Mouse (Mus musculus): Measurements from ENCODE around the gene Gm7929.
"Not testable (repeated sequence)": the region's sequence is repeated elsewhere in the genome, so short reads cannot be mapped to it uniquely, and the experiment has no call there.

Gene Gm7929
- long read RNA-seq, experiment 1 = 0 reads
- long read RNA-seq, experiment 2 = 0 reads

DNA sequence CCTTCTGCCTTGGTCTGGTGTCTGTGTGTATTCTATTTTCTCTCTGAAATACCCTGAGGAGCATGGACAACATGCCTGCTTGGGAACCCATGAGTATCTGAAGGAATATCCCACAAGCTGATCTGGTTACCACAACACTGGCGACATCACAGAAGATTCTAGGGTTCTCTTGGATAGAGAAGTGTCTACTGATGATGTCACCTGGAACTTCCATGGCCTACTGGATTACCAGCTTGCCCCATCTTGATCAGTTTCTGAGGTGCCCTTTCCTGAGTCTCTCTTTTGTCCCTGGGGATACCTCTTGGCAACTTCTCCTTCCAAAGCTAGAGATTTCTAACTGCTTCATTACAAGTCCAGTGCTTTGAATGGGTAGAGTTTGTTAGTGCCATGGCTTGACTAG is at the start of gene Gm7929:
Gm7929 (minus strand) TSS at position 101 of the 400 bp plus-strand sequence.
- intact Hi-C loops (cut with DNase I) = not testable (repeated sequence)

DNA sequence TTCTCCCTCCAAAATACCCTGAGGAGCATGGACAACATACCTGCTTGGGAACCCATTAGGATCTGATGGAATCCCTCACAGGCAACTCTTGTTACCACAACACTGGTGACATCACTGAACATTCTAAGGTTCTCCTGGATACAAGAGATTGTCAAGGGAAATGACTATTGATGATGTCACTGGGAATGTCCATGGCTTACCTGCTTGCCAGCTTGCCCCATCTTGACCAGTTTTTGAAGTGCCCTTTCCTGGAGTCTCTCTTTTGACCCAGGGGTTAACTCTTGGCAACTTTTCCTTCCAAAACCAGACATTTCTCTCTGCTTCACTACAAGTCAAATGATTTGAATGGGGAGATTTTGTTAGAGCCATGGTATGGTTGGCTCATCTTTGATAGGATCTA is 21.9 kb upstream of the Gm7929 start, which contains the start of gene Gm47189:
Gm47189 (minus strand) TSS at position 101 of the 400 bp plus-strand sequence.
- intact Hi-C loops (cut with DNase I) = not testable (repeated sequence)

DNA sequence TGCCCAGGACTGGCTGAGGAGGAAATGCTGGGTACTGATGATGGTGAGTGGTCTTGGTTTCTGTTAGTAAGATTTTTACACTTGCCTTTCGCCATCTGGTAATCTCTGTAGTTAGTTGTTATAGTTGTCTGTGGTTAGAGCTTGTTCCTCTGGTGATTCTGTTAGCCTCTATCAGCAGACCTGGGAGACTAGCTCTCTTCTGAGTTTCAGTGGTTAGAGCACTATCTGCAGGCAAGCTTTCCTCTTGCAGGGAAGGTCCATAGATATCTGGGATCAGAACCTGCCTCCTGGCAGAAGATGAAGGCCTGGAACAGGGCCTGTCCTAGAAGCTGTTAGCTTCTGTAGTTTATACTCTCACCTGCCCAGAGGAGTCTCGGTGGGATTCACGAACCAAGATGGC is 5.5 kb upstream of the Gm7929 start:
- intact Hi-C loops (cut with DNase I) = not testable (repeated sequence)

DNA sequence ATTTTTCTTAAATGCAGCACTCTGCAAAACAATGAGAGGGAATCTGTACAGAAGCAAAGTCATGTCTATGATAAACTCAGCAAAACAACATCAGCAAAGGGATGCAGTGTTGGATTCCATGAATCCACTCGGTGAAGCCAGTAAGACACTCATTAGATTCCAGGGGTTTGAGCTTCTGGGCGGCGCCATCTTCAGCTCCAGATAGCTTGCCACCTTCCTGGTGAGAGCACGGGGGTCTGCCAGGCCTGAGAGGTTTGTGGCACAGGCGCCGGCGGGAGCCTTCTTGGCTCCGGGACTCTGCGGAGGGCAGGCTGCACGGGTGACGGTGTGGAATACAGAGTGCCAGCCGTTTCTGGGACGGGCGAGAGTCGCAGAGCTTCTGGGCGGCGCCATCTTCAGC is 27.0 kb downstream of the Gm7929 start:
- intact Hi-C loops (cut with DNase I) = not testable (repeated sequence)

DNA sequence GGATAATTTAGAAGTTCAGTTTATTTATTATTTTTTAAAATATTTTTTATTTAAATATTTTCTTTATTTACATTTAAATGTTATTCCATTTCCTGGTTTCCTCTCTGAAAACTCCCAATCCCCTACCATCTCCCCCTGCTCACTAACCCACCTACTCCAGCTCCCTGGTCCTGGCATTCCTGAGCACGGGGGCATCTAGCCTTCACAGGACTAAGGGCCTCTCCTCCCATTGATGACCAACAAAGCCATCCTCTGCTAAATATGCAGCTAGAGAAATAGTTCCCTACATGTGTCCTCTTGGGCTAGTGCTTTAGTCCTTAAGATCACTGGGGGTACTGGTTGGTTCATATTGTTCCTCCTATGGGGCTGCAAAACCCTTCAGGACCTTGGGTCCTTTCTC is 33.2 kb downstream of the Gm7929 start:
- intact Hi-C loops (cut with DNase I) = not testable (repeated sequence)

DNA sequence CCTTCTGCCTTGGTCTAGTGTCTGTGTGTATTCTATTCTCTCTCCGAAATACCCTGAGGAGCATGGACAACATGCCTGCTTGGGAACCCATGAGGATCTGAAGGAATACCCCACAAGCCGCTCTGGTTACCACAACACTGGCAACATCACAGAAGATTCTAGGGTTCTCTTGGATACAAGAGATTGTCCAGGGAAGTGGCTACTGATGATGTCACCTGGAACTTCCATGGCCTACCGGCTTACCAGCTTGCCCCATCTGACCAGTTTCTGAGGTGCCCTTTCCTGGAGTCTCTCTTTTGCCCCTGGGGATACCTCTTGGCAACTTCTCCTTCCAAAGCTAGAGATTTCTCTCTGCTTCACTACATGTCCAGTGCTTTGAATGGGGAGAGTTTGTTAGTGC is 48.6 kb downstream of the Gm7929 start, which contains the start of gene Gm8068:
Gm8068 (minus strand) TSS at position 101 of the 400 bp plus-strand sequence.
- intact Hi-C loops (cut with DNase I) = not testable (repeated sequence)

Measured in adrenal gland (tissue).